Mouse (Mus musculus) heart, embryonic 11.5 days (tissue): Measurements from ENCODE around the gene Akr7a5. TPM values are rescaled to one million over a fixed set of nuclear protein-coding genes. Genes with fewer than 3 reads are reported as not detected.

Experiments used
- ATAC-seq: fragments of 200-750 bp; cut with Nextera tagmentation; replicated peaks from 2 replicates; pipeline ENCODE4 v1.8.0; 2017; ENCODE audit warnings: moderate library complexity; ENCODE audit not compliant: insufficient number of reproducible peaks, low FRiP score, low TSS enrichment
- H3K27ac ChIP-seq: fragments of 300-500 bp; sonication (generic); 2 replicates; pipeline ENCODE4 v1.5.1; 2014; ENCODE audit warnings: mild to moderate bottlenecking, low read depth, low read length
- H3K27me3 ChIP-seq: fragments of 300-500 bp; sonication (generic); 2 replicates; pipeline ENCODE4 v1.6.1; 2014; ENCODE audit warnings: mild to moderate bottlenecking, low read length, mixed read lengths; ENCODE audit not compliant: control insufficient read depth, insufficient read depth
- H3K36me3 ChIP-seq: fragments of 300-500 bp; sonication (generic); 2 replicates; pipeline ENCODE4 v1.6.1; 2014; ENCODE audit warnings: mild to moderate bottlenecking, low read length, moderate library complexity, mixed read lengths; ENCODE audit not compliant: control insufficient read depth, insufficient read depth
- H3K4me1 ChIP-seq: fragments of 300-500 bp; sonication (generic); 2 replicates; pipeline ENCODE4 v1.6.1; 2014; ENCODE audit warnings: low read length; ENCODE audit not compliant: control insufficient read depth, insufficient read depth
- H3K4me2 ChIP-seq: fragments of 300-500 bp; sonication (generic); 2 replicates; pipeline ENCODE4 v1.6.1; 2014; ENCODE audit warnings: mild to moderate bottlenecking, moderate library complexity
- H3K4me3 ChIP-seq: fragments of 300-500 bp; sonication (generic); 2 replicates; pipeline ENCODE4 v1.5.1; 2014; ENCODE audit warnings: low read depth, low read length
- H3K9ac ChIP-seq: fragments of 300-500 bp; sonication (generic); 2 replicates; pipeline ENCODE4 v1.6.1; 2014; ENCODE audit warnings: mild to moderate bottlenecking, low read depth, low read length, moderate library complexity
- H3K9me3 ChIP-seq: fragments of 300-500 bp; sonication (generic); replicated peaks from 2 replicates; pipeline ENCODE4 v1.6.1; 2016; ENCODE audit warnings: low read length; ENCODE audit not compliant: control insufficient read depth
- WGBS: fragments of 180-500 bp; shearing (Covaris S2); extraction: QIAGEN DNeasy Blood & Tissue Kit; methylation state at CpG from one replicate; pipeline ENCODE4 v1.1.7; 2014; ENCODE audit not compliant: insufficient replicate concordance; 5-methylcytosine and 5-hydroxymethylcytosine counted together
- polyA plus RNA-seq: library from polyadenylated mRNA; unstranded; fragments of >200 nt; fragmentation: Nextera tagmentation; extraction: Ambion mirVana; gene quantifications from 2 replicates; pipeline ENCODE4 v1.2.1, GENCODE M21; 2014

Akr7a5 gene
- polyA plus RNA-seq, 1 experiment from 2014 or later: 53.7 TPM

- Histone ChIP-seq H3K27me3 (no peaks in the 10 kb centered on the region), H3K9me3 (no peaks in the 10 kb centered on the region), H3K4me2 (no peak overlapping the region), H3K4me3 (no peak overlapping the region), H3K27ac (no peak overlapping the region), H3K9ac (no peak overlapping the region), H3K36me3 (peaks cover 5% of the 10 kb centered on the region; the same call in 1 of the 2 replicates), H3K4me1 (peaks cover 9% of the 10 kb centered on the region)
- ATAC-seq: no peak
- WGBS: 89% methylated on average over 10 of the region's 10 CpGs
Measured at GRCm38 (mm10) chr4:139272951-139273680, 37.4 kb upstream of the Akr7a5 start.

DNA sequence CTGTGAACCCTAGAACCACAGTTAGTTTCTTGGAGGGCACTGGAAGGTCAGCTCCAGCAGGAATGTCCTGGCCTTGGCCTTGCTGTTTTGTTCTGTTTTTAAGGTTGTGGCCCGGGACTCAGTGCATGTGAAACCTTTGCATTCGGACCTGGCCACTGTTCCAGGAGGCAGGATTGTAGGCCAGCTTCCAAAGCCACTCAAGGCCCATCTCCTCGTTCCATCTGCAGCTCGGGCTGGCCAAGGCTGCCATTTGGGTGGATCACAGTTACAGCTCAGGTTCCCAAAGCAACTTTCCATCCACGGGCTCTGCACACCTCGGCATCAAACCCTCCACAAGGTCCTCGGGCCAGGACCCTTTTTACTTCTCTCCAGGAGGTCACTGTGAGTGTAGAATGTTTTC, 36.0 kb upstream of the Akr7a5 start:
- 89% methylated on average over 7 of the region's 7 CpGs for WGBS
- H3K9ac ChIP-seq: no peak overlapping the region
- no peak overlapping the region for H3K4me3 ChIP-seq
- peaks cover 9% of the 10 kb centered on the region for H3K4me1 ChIP-seq
- no peaks in the 10 kb centered on the region for H3K9me3 ChIP-seq
- no peak overlapping the region for H3K27ac ChIP-seq
- ATAC-seq: no peak
- H3K27me3 ChIP-seq: no peaks in the 10 kb centered on the region
- no peak overlapping the region for H3K4me2 ChIP-seq
- H3K36me3 ChIP-seq: peaks cover 4% of the 10 kb centered on the region; the same call in 1 of the 2 replicates

DNA sequence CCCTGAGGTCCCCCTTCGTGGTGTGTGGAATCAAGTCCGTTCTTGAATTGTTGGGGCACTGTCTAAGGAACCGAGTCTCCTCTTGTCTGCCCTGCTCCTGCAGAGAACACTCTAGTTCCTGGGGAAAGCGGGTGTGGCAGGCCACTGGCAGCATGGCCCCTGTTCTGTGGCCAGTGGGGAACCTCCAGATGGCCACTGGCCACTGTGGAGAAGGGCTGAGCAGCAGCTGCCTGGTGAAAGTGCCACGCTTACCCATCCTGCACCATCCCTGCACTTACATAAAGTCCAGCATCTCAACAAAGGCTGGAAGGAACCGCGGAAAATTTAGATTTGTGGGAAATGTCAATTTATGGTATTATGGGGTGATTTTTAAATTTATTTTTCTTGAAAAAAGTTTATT, 34.1 kb upstream of the Akr7a5 start:
- Histone ChIP-seq H3K4me1 (peaks cover 9% of the 10 kb centered on the region), H3K9ac (no peak overlapping the region), H3K27me3 (no peaks in the 10 kb centered on the region), H3K4me2 (no peak overlapping the region), H3K27ac (no peak overlapping the region), H3K36me3 (peaks cover 19% of the 10 kb centered on the region; the same call in 1 of the 2 replicates), H3K4me3 (no peak overlapping the region), H3K9me3 (no peaks in the 10 kb centered on the region)
- ATAC-seq: no peak
- 92% methylated on average over 7 of the region's 7 CpGs for WGBS

- H3K4me1 ChIP-seq: peaks cover 14% of the 10 kb centered on the region
- H3K9me3 ChIP-seq: no peaks in the 10 kb centered on the region
- H3K27me3 ChIP-seq: no peaks in the 10 kb centered on the region
- ATAC-seq: no peak
- H3K4me3 ChIP-seq: no peak overlapping the region
- no peak overlapping the region for H3K4me2 ChIP-seq
- 90% methylated on average over 12 of the region's 12 CpGs for WGBS
- no peak overlapping the region for H3K27ac ChIP-seq
- H3K36me3 ChIP-seq: peaks cover 29% of the 10 kb centered on the region; the same call in 1 of the 2 replicates
- H3K9ac ChIP-seq: no peak overlapping the region
Measured at GRCm38 (mm10) chr4:139280530-139280929, 30.0 kb upstream of the Akr7a5 start.

DNA sequence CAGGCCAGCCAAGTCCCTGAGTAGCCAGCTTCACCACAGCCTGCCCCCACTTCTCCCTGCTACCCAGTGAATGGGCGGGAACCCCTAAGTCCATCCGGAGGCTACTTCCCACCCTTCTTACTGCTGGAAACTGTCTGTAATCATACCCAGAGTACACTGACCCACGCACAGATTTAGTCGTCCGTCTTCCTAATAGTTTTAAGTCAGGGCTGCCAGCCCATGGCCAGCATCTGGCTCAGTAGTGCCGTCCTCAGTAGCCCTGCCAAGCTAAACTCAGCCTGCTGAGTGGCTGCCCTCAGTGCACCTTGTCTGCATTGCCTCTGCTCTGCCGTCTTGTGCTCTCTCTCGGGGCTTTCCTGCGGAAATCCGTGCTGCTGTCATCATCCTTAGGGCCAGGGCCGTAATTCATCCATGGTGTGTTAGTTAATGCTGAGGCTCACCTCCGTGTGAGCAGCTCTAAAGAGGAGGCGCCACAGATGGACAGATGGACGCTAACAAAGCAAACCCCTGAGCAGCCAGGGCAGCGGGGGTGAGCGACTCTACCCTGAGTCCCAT, 28.7 kb upstream of the Akr7a5 start:
- H3K4me1 ChIP-seq: peaks cover 17% of the 10 kb centered on the region
- WGBS: 88% methylated on average over 16 of the region's 16 CpGs
- ATAC-seq: no peak
- no peaks in the 10 kb centered on the region for H3K9me3 ChIP-seq
- no peak overlapping the region for H3K4me3 ChIP-seq
- H3K9ac ChIP-seq: no peak overlapping the region
- H3K27me3 ChIP-seq: no peaks in the 10 kb centered on the region
- H3K36me3 ChIP-seq: peaks cover 29% of the 10 kb centered on the region; the same call in 1 of the 2 replicates
- no peak overlapping the region for H3K27ac ChIP-seq
- no peak overlapping the region for H3K4me2 ChIP-seq

- no peak overlapping the region for H3K27ac ChIP-seq
- WGBS: 79% methylated on average over 6 of the region's 6 CpGs
- no peak overlapping the region for H3K4me3 ChIP-seq
- peaks cover 32% of the 10 kb centered on the region for H3K36me3 ChIP-seq
- H3K9ac ChIP-seq: no peak overlapping the region
- H3K4me1 ChIP-seq: 0 out of 2 replicates have a peak, but pooled peaks cover 13% of the 10 kb centered on the region
- ATAC-seq: no peak
- H3K4me2 ChIP-seq: no peak overlapping the region
- H3K9me3 ChIP-seq: no peaks in the 10 kb centered on the region
- no peaks in the 10 kb centered on the region for H3K27me3 ChIP-seq
Measured at GRCm38 (mm10) chr4:139282955-139283417, 27.6 kb upstream of the Akr7a5 start.

DNA sequence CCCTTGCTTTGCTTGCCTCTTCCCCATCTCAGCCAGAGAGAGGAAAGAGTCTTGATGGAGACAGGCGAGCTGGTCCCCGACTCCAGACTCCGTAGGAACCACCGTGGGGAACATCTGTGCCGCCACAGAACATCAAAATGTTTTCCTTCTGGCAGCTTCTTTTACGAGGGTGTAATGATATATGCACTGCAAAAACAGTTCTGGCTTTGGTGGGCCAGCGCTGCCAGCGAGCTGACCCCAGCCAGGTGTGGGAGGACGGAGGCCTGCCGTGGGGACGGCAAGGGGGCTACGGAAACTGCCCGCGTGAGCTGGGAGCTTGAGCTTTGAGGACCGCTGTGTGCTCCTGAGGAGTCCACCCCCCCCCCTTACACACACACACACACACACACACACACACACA, 25.7 kb upstream of the Akr7a5 start:
- Histone ChIP-seq H3K9me3 (no peaks in the 10 kb centered on the region), H3K27ac (no peak overlapping the region), H3K27me3 (no peaks in the 10 kb centered on the region), H3K9ac (no peak overlapping the region), H3K4me1 (0 out of 2 replicates have a peak, but pooled peaks cover 13% of the 10 kb centered on the region), H3K4me3 (no peak overlapping the region), H3K4me2 (no peak overlapping the region), H3K36me3 (peaks cover 38% of the 10 kb centered on the region)
- 88% methylated on average over 15 of the region's 15 CpGs for WGBS
- no peak for ATAC-seq

- Histone ChIP-seq H3K27ac (no peak overlapping the region), H3K4me3 (no peak overlapping the region), H3K4me2 (no peak overlapping the region), H3K9ac (no peak overlapping the region), H3K27me3 (no peaks in the 10 kb centered on the region), H3K9me3 (no peaks in the 10 kb centered on the region), H3K36me3 (peaks cover 38% of the 10 kb centered on the region), H3K4me1 (0 out of 2 replicates have a peak, but pooled peaks cover 13% of the 10 kb centered on the region)
- no peak for ATAC-seq
- 54% methylated on average over 5 of the region's 5 CpGs for WGBS
Measured at GRCm38 (mm10) chr4:139286234-139286633, 24.3 kb upstream of the Akr7a5 start.
